Mouse (Mus musculus): Measurements from ENCODE around the gene Eepd1. TPM values are rescaled to one million over a fixed set of nuclear protein-coding genes. Genes with fewer than 3 reads are reported as not detected.

Gene Eepd1
- total and polyA plus RNA-seq, 3 experiments, result 0.85 to 1.6 TPM; not detected in 1

- TF ChIP-seq TAL1 (IDR thresholded peaks at IDR 0.05; ENCODE audit: low read length) (no peak), UBTF (IDR thresholded peaks at IDR 0.05; ENCODE audit: borderline replicate concordance, insufficient read depth, low read depth, low read length) (no peak), NELFE (IDR thresholded peaks at IDR 0.05; ENCODE audit: low read depth, low read length) (0 out of 2 replicates have a peak, but pooled peaks have one; percentile 6), SMC3 (IDR thresholded peaks at IDR 0.05; ENCODE audit: low read depth, low read length) (no peak)
- Histone ChIP-seq H3K4me1 (ENCODE audit: control insufficient read depth in 1 of 2, insufficient read depth in 2 of 2, low read length in 2 of 2) (peaks cover 0 to 11% of the 10 kb centered on the region in 2 experiments; a peak in 3 of 4 replicates), H3K27ac (ENCODE audit: control insufficient read depth, low read depth, low read length) (no peak overlapping the region), H3K27me3 (ENCODE audit: control insufficient read depth in 1 of 2, insufficient read depth in 2 of 2, low read length in 2 of 2) (no peaks in the 10 kb centered on the region), H3K9ac (ENCODE audit: control insufficient read depth, low read depth, low read length, poor library complexity, severe bottlenecking) (peak overlapping the region; percentile 16; the same call in 1 of the 2 replicates), H3K36me3 (ENCODE audit: control insufficient read depth in 1 of 2, insufficient read depth in 2 of 2, low read length in 2 of 2) (peaks cover 0 to 8% of the 10 kb centered on the region in 2 experiments; a peak in 2 of 4 replicates), H3K79me2 (ENCODE audit: control insufficient read depth, insufficient read depth, low read length, poor library complexity) (no peaks in the 10 kb centered on the region), H3K9me3 (replicated peaks; ENCODE audit: insufficient read depth, low read length) (no peaks in the 10 kb centered on the region), H3K4me3 (ENCODE audit: control insufficient read depth in 1 of 2, insufficient read depth in 1 of 2, low read depth in 2 of 2, low read length in 2 of 2) (peak overlapping the region; percentile 16 to 31; a peak in 1 of 4 replicates)
- peak; percentile 38 for DNase-seq (ENCODE audit: low read depth, low spot score)
Observed at GRCm38 (mm10) chr9:25592355-25592955, 111.1 kb downstream of the Eepd1 start.

GRCm38 (mm10) chr9:25624744-25625143, 143.4 kb downstream of the Eepd1 start:
- no peaks in the 10 kb centered on the region for H3K9me3 ChIP-seq (replicated peaks; ENCODE audit: insufficient read depth, low read length)
- no peaks in the 10 kb centered on the region for H3K4me1 ChIP-seq (ENCODE audit: control insufficient read depth in 1 of 2, insufficient read depth in 2 of 2, low read length in 2 of 2)
- H3K9ac ChIP-seq (ENCODE audit: control insufficient read depth, low read depth, low read length, poor library complexity, severe bottlenecking), result no peak overlapping the region
- no peaks in the 10 kb centered on the region for H3K27me3 ChIP-seq (ENCODE audit: control insufficient read depth in 1 of 2, insufficient read depth in 2 of 2, low read length in 2 of 2)
- no peak overlapping the region for H3K4me3 ChIP-seq (ENCODE audit: control insufficient read depth in 1 of 2, insufficient read depth in 1 of 2, low read depth in 2 of 2, low read length in 2 of 2)
- H3K36me3 ChIP-seq (ENCODE audit: control insufficient read depth in 1 of 2, insufficient read depth in 2 of 2, low read length in 2 of 2), result no peaks in the 10 kb centered on the region
- H3K79me2 ChIP-seq (ENCODE audit: control insufficient read depth, insufficient read depth, low read length, poor library complexity), result no peaks in the 10 kb centered on the region
- DNase-seq (ENCODE audit: low read depth, low spot score), result no peak
- no peak overlapping the region for H3K27ac ChIP-seq (ENCODE audit: control insufficient read depth, low read depth, low read length)
- TF ChIP-seq NRF1 (IDR thresholded peaks at IDR 0.05; ENCODE audit: insufficient read depth, low read depth, low read length, poor library complexity, severe bottlenecking) (no peak), TBP (IDR thresholded peaks at IDR 0.05; ENCODE audit: low read depth, low read length) (no peak), MYB (IDR thresholded peaks at IDR 0.05; ENCODE audit: low read depth, low read length) (no peak), ZC3H11A (IDR thresholded peaks at IDR 0.05; ENCODE audit: low read depth, low read length) (no peak), POLR2AphosphoS2 (IDR thresholded peaks at IDR 0.05; ENCODE audit: low read length) (no peak), MAX (IDR thresholded peaks at IDR 0.05; ENCODE audit: low read length) (no peak), GABPA (IDR thresholded peaks at IDR 0.05; ENCODE audit: low read depth, low read length) (no peak)

GRCm38 (mm10) chr9:25629531-25630099, 148.3 kb downstream of the Eepd1 start:
- no peaks in the 10 kb centered on the region for H3K9me3 ChIP-seq (replicated peaks; ENCODE audit: insufficient read depth, low read length)
- TF ChIP-seq TAL1 (IDR thresholded peaks at IDR 0.05; ENCODE audit: low read length) (no peak), SIN3A (IDR thresholded peaks at IDR 0.05; ENCODE audit: low read length) (no peak), NELFE (IDR thresholded peaks at IDR 0.05; ENCODE audit: low read depth, low read length) (no peak), USF2 (IDR thresholded peaks at IDR 0.05; ENCODE audit: borderline replicate concordance in 1 of 2, insufficient read depth in 1 of 2, low read depth in 1 of 2, low read length in 2 of 2) (no peak), JUND (IDR thresholded peaks at IDR 0.05; ENCODE audit: low read depth, low read length) (no peak), RAD21 (IDR thresholded peaks at IDR 0.05; ENCODE audit: low read depth, low read length) (no peak), RCOR1 (IDR thresholded peaks at IDR 0.05; ENCODE audit: low read depth, low read length) (no peak), CTCF (IDR thresholded peaks at IDR 0.05 in 2 of 3, conservative IDR thresholded peaks at IDR 0.05 in 1 of 3; ENCODE audit: control insufficient read depth in 1 of 3, insufficient read depth in 1 of 3, low read depth in 2 of 3, low read length in 3 of 3, poor library complexity in 1 of 3, severe bottlenecking in 1 of 3) (no peak), POLR2AphosphoS5 (IDR thresholded peaks at IDR 0.05; ENCODE audit: borderline replicate concordance, low read depth, low read length) (no peak), GATA1 (IDR thresholded peaks at IDR 0.05; ENCODE audit: low read depth, low read length) (no peak), NRF1 (IDR thresholded peaks at IDR 0.05; ENCODE audit: insufficient read depth, low read depth, low read length, poor library complexity, severe bottlenecking) (no peak), CHD1 (IDR thresholded peaks at IDR 0.05; ENCODE audit: low read depth, low read length) (no peak), MEF2A (IDR thresholded peaks at IDR 0.05; ENCODE audit: extremely low read depth, insufficient replicate concordance, low read depth, low read length, poor library complexity, severe bottlenecking) (no peak), ZKSCAN1 (IDR thresholded peaks at IDR 0.05; ENCODE audit: low read depth, low read length) (no peak), ZMIZ1 (IDR thresholded peaks at IDR 0.05; ENCODE audit: low read depth, low read length) (no peak), EP300 (IDR thresholded peaks at IDR 0.05; ENCODE audit: low read depth in 1 of 2, low read length in 2 of 2) (no peak), MAX (IDR thresholded peaks at IDR 0.05; ENCODE audit: low read length) (no peak)

More at GRCm38 (mm10) chr9:25629531-25630099, 148.3 kb downstream of the Eepd1 start:
- Histone ChIP-seq H3K27ac (ENCODE audit: control insufficient read depth, low read depth, low read length) (no peak overlapping the region), H3K9ac (ENCODE audit: control insufficient read depth, low read depth, low read length, poor library complexity, severe bottlenecking) (no peak overlapping the region), H3K4me3 (ENCODE audit: control insufficient read depth in 1 of 2, insufficient read depth in 1 of 2, low read depth in 2 of 2, low read length in 2 of 2) (no peak overlapping the region), H3K36me3 (ENCODE audit: control insufficient read depth in 1 of 2, insufficient read depth in 2 of 2, low read length in 2 of 2) (no peaks in the 10 kb centered on the region), H3K27me3 (ENCODE audit: control insufficient read depth in 1 of 2, insufficient read depth in 2 of 2, low read length in 2 of 2) (no peaks in the 10 kb centered on the region), H3K79me2 (ENCODE audit: control insufficient read depth, insufficient read depth, low read length, poor library complexity) (no peaks in the 10 kb centered on the region), H3K4me1 (ENCODE audit: control insufficient read depth in 1 of 2, insufficient read depth in 2 of 2, low read length in 2 of 2) (no peaks in the 10 kb centered on the region)
- no peak for DNase-seq (ENCODE audit: low read depth, low spot score)
